In genomic region chr1:162075416-162075815, GRCm38 (mm10) we compare ENCODE assay signal across 8 mouse cellular contexts.
A peak's percentile ranks its signal among the peaks of the same experiment; 100 is the strongest.
DNase-seq lines count a peak whose midpoint lies in the region; ATAC-seq and TF ChIP-seq lines count a peak whose summit lies in the region.
"Had no signal": no experiment of that assay in that cellular context is flagged by ENCODE, and none has a peak within 500 bp of the region (broad histone marks: within the 10 kb centered on the region; RNA-seq: fewer than 3 reads in every experiment).

No protein-coding gene starts in this region.

- peak; percentile 40 for ATAC-seq in kidney, embryonic 14.5 days (ENCODE audit: low FRiP score, low TSS enrichment)

- peak overlapping the region; percentile 88 for H3K27ac ChIP-seq in kidney, embryonic 14.5 days (ENCODE audit: low read depth, low read length)
- no peak overlapping the region for H3K27ac ChIP-seq in kidney, adult 2 months (ENCODE audit: insufficient read depth, low read depth, low read length)
- no peak overlapping the region for H3K27ac ChIP-seq in CH12.LX (ENCODE audit: insufficient read depth, low read depth)
- peak overlapping the region; percentile 89 for H3K27ac ChIP-seq in limb, embryonic 10.5 days

- no peak; the same call in none of the 2 replicates for TF ChIP-seq RAD21 in CH12.LX (IDR thresholded peaks at IDR 0.05; ENCODE audit: low read depth, low read length)

- no peak for TF ChIP-seq EP300 in CH12.LX (IDR thresholded peaks at IDR 0.05; ENCODE audit: low read length)

- WGBS in kidney, embryonic 14.5 days, result 35% methylated on average over 4 of the region's 4 CpGs
- 68% methylated on average over 4 of the region's 4 CpGs for WGBS in kidney, adult 2 months
- WGBS in limb, embryonic 10.5 days, result 40% methylated on average over 4 of the region's 4 CpGs

- no peak for DNase-seq in kidney, adult 2 months
- DNase-seq in CH12.LX (ENCODE audit: extremely low read depth) (no peak), adipocyte (ENCODE audit: low spot score) (peak; percentile 65)
- peak; percentile 57 for DNase-seq in limb, embryonic 10.5 days (ENCODE audit: low spot score)
- no peak for DNase-seq in gastrocnemius, adult 18-20 months (ENCODE audit: low spot score)
- no peak for DNase-seq in thymus, postnatal 10 days (ENCODE audit: low spot score in 2 of 2)

- dilution Hi-C loops in CH12.LX (cut with MboI; ENCODE audit: extremely low pct_ligation_motif_present, extremely low pct_unique_long_range_greater_than_20kb, low sequenced_read_pairs), result no loop called here

- no peaks in the 10 kb centered on the region for H3K9me3 ChIP-seq in kidney, embryonic 14.5 days (ENCODE audit: control insufficient read depth, low read length)
- no peaks in the 10 kb centered on the region for H3K9me3 ChIP-seq in CH12.LX (replicated peaks; ENCODE audit: low read length)
- H3K9me3 ChIP-seq in limb, embryonic 10.5 days (replicated peaks), result no peaks in the 10 kb centered on the region
- H3K9me3 ChIP-seq: megakaryocyte, embryonic 14.5 days had no signal

- no peak for TF ChIP-seq CTCF in kidney, adult 2 months (conservative IDR thresholded peaks at IDR 0.05; ENCODE audit: insufficient read depth, insufficient read length, low read depth, low read length)
- 0 out of 4 replicates have a peak, but pooled peaks of 1 of the 2 experiments have one; percentile 11 for TF ChIP-seq CTCF in CH12.LX (conservative IDR thresholded peaks at IDR 0.05 in 1 of 2, IDR thresholded peaks at IDR 0.05 in 1 of 2; ENCODE audit: low read depth in 2 of 2, low read length in 2 of 2)

- TF ChIP-seq POLR2A in kidney, adult 2 months (IDR thresholded peaks at IDR 0.05; ENCODE audit: low read depth, low read length), result no peak
- no peak for TF ChIP-seq POLR2A in CH12.LX (IDR thresholded peaks at IDR 0.05; ENCODE audit: low read depth, low read length)

- in situ Hi-C loops in CH12.LX (cut with MboI; ENCODE audit: low pct_ligation_motif_present, low pct_unique_long_range_greater_than_20kb, low sequenced_read_pairs), result no loop called here

- H3K4me1 ChIP-seq in kidney, embryonic 14.5 days (ENCODE audit: control insufficient read depth, insufficient read depth, low read length), result peaks cover 18% of the 10 kb centered on the region
- H3K4me1 ChIP-seq in kidney, adult 2 months (ENCODE audit: control insufficient read depth, insufficient read depth, low read length), result no peaks in the 10 kb centered on the region
- peaks cover 3 to 12% of the 10 kb centered on the region in 2 experiments; a peak in 1 of 4 replicates for H3K4me1 ChIP-seq in CH12.LX (ENCODE audit: control insufficient read depth in 1 of 2, insufficient read depth in 2 of 2)
- peaks cover 75% of the 10 kb centered on the region for H3K4me1 ChIP-seq in limb, embryonic 10.5 days
- H3K4me1 ChIP-seq: megakaryocyte, embryonic 14.5 days had no signal

- H3K79me2 ChIP-seq in CH12.LX (replicated peaks; ENCODE audit: control insufficient read depth, extremely low read depth, insufficient read depth, poor library complexity, severe bottlenecking), result no peaks in the 10 kb centered on the region

- no peaks in the 10 kb centered on the region for H3K27me3 ChIP-seq in kidney, embryonic 14.5 days (ENCODE audit: control insufficient read depth, insufficient read depth, low read length)
- no peaks in the 10 kb centered on the region for H3K27me3 ChIP-seq in kidney, adult 2 months (replicated peaks; ENCODE audit: control insufficient read depth, insufficient read depth, low read length)
- no peaks in the 10 kb centered on the region for H3K27me3 ChIP-seq in CH12.LX (replicated peaks)
- H3K27me3 ChIP-seq in limb, embryonic 10.5 days (ENCODE audit: low read depth, poor library complexity, severe bottlenecking), result no peaks in the 10 kb centered on the region

- no peaks in the 10 kb centered on the region for H3K36me3 ChIP-seq in kidney, embryonic 14.5 days (ENCODE audit: control insufficient read depth, insufficient read depth, low read length)
- no peaks in the 10 kb centered on the region for H3K36me3 ChIP-seq in kidney, adult 2 months (ENCODE audit: control insufficient read depth, insufficient read depth, low read length)
- H3K36me3 ChIP-seq in CH12.LX (replicated peaks in 1 of 2; ENCODE audit: control insufficient read depth in 1 of 2, insufficient read depth in 1 of 2, low read length in 1 of 2), result peaks cover 0 to 2% of the 10 kb centered on the region in 2 experiments
- H3K36me3 ChIP-seq in limb, embryonic 10.5 days, result no peaks in the 10 kb centered on the region

- H3K4me2 ChIP-seq in kidney, embryonic 14.5 days (replicated peaks; ENCODE audit: low read depth, low read length), result no peak overlapping the region
- H3K4me2 ChIP-seq in CH12.LX (ENCODE audit: insufficient read depth, low read depth, poor library complexity, severe bottlenecking), result no peak overlapping the region

- H3K4me3 ChIP-seq in kidney, embryonic 14.5 days (ENCODE audit: low read length), result no peak overlapping the region
- H3K4me3 ChIP-seq in kidney, adult 2 months (ENCODE audit: insufficient read depth, low read depth, low read length), result no peak overlapping the region
- no peak overlapping the region for H3K4me3 ChIP-seq in CH12.LX (replicated peaks in 1 of 3; ENCODE audit: low read depth in 2 of 3, low read length in 2 of 3, poor library complexity in 1 of 3)
- H3K4me3 ChIP-seq in limb, embryonic 10.5 days, result 0 out of 2 replicates have a peak overlapping the region, but pooled peaks have one; percentile 6
- H3K4me3 ChIP-seq: megakaryocyte, embryonic 14.5 days had no signal

- H3K9ac ChIP-seq in kidney, embryonic 14.5 days (ENCODE audit: low read depth, low read length), result no peak overlapping the region; the same call in 1 of the 2 replicates
- no peak overlapping the region for H3K9ac ChIP-seq in CH12.LX (ENCODE audit: insufficient read depth, low read depth)

TF ChIP-seq in CH12.LX, 34 proteins besides CTCF, POLR2A, EP300 and RAD21:
- TF ChIP-seq NRF1 (IDR thresholded peaks at IDR 0.05; ENCODE audit: low read depth, low read length) (no peak), RCOR1 (conservative IDR thresholded peaks at IDR 0.05; ENCODE audit: low read depth, low read length) (no peak), MAFK (IDR thresholded peaks at IDR 0.05; ENCODE audit: insufficient replicate concordance, low read length) (no peak), CHD1 (IDR thresholded peaks at IDR 0.05; ENCODE audit: low read depth, low read length) (no peak), SMC3 (IDR thresholded peaks at IDR 0.05; ENCODE audit: low read depth, low read length) (peak; percentile 5; the same call in 1 of the 2 replicates), NELFE (IDR thresholded peaks at IDR 0.05; ENCODE audit: low read depth, low read length) (no peak)

Comparison
In these comparisons a context has a peak if more than half of its experiments do, and no peak if none do; other contexts are left out.
1. H3K27ac ChIP-seq: peak in kidney, embryonic 14.5 days (single experiment) and limb, embryonic 10.5 days (single experiment); none in kidney, adult 2 months (single experiment) and CH12.LX (single experiment).
2. DNase-seq: peak in adipocyte (single experiment) and limb, embryonic 10.5 days (single experiment); none in kidney, adult 2 months (single experiment), CH12.LX (single experiment), gastrocnemius, adult 18-20 months (single experiment) and thymus, postnatal 10 days (0 of 2).